Comparison of ENCODE assay signal across 8 mouse cellular contexts in genomic region chr10:121505929-121506328, GRCm38 (mm10). TPM values are rescaled to one million over a fixed set of nuclear protein-coding genes. Genes with fewer than 3 reads are reported as not detected.
A peak's percentile ranks its signal among the peaks of the same experiment; 100 is the strongest.
DNase-seq lines count a peak whose midpoint lies in the region; ATAC-seq and TF ChIP-seq lines count a peak whose summit lies in the region.

No protein-coding gene starts in this region.

- H3K27ac ChIP-seq in gastrocnemius, adult 2 months: peak overlapping the region; percentile 74; the same call in 1 of the 2 replicates
- no peak overlapping the region for H3K27ac ChIP-seq in CH12.LX (ENCODE audit: insufficient read depth, low read depth)
- H3K27ac ChIP-seq in hindbrain, embryonic 12.5 days: peak overlapping the region; percentile 79
- peak overlapping the region; percentile 79 for H3K27ac ChIP-seq in macrophage

- TF ChIP-seq RAD21 in CH12.LX (IDR thresholded peaks at IDR 0.05; ENCODE audit: low read depth, low read length): no peak

- in situ Hi-C loops in CH12.LX (cut with MboI; ENCODE audit: low pct_ligation_motif_present, low pct_unique_long_range_greater_than_20kb, low sequenced_read_pairs): loop anchor here (5.0 kb wide), 1 partner anchor 89 kb away; no protein-coding TSS in a partner anchor

- 62% methylated on average over 7 of the region's 7 CpGs for WGBS in hindbrain, embryonic 12.5 days
- WGBS in macrophage (ENCODE audit: missing documents): 93% methylated on average over 6 of the region's 7 CpGs

- peaks cover 13 to 37% of the 10 kb centered on the region in 2 experiments for H3K4me1 ChIP-seq in CH12.LX (ENCODE audit: control insufficient read depth in 1 of 2, insufficient read depth in 2 of 2)
- H3K4me1 ChIP-seq in hindbrain, embryonic 12.5 days: peaks cover 36% of the 10 kb centered on the region

- no peak for TF ChIP-seq EP300 in CH12.LX (IDR thresholded peaks at IDR 0.05; ENCODE audit: low read length)

- dilution Hi-C loops in CH12.LX (cut with MboI; ENCODE audit: extremely low pct_ligation_motif_present, extremely low pct_unique_long_range_greater_than_20kb, low sequenced_read_pairs): no loop called here

- no peak for DNase-seq in gastrocnemius, adult 2 months
- DNase-seq in gastrocnemius, postnatal 36 days: no peak
- no peak for DNase-seq in CH12.LX (ENCODE audit: extremely low read depth)
- no peak for DNase-seq in ovary, adult 18-20 months (ENCODE audit: low spot score)
- DNase-seq in urinary bladder, postnatal 10 days (ENCODE audit: low spot score): no peak
- DNase-seq in right cerebral cortex, postnatal 36 days (ENCODE audit: low spot score in 2 of 2): no peak

- no peak for TF ChIP-seq CTCF in gastrocnemius, adult 2 months (IDR thresholded peaks at IDR 0.05)
- no peak for TF ChIP-seq CTCF in CH12.LX (conservative IDR thresholded peaks at IDR 0.05 in 1 of 2, IDR thresholded peaks at IDR 0.05 in 1 of 2; ENCODE audit: low read depth in 2 of 2, low read length in 2 of 2)

- no peaks in the 10 kb centered on the region for H3K27me3 ChIP-seq in CH12.LX (replicated peaks)
- H3K27me3 ChIP-seq in hindbrain, embryonic 12.5 days: no peaks in the 10 kb centered on the region

- no peaks in the 10 kb centered on the region for H3K9me3 ChIP-seq in CH12.LX (replicated peaks; ENCODE audit: low read length)
- H3K9me3 ChIP-seq in hindbrain, embryonic 12.5 days (replicated peaks): no peaks in the 10 kb centered on the region

- ATAC-seq in hindbrain, embryonic 12.5 days (ENCODE audit: low FRiP score): no peak

- peak overlapping the region; percentile 76 for H3K4me3 ChIP-seq in gastrocnemius, adult 2 months
- H3K4me3 ChIP-seq in CH12.LX (replicated peaks in 1 of 3; ENCODE audit: low read depth in 2 of 3, low read length in 2 of 3, poor library complexity in 1 of 3): no peak overlapping the region
- no peak overlapping the region for H3K4me3 ChIP-seq in hindbrain, embryonic 12.5 days
- H3K4me3 ChIP-seq in macrophage (ENCODE audit: inconsistent target): no peak overlapping the region

- H3K9ac ChIP-seq in CH12.LX (ENCODE audit: insufficient read depth, low read depth): no peak overlapping the region
- no peak overlapping the region for H3K9ac ChIP-seq in hindbrain, embryonic 12.5 days

- H3K36me3 ChIP-seq in CH12.LX (replicated peaks in 1 of 2; ENCODE audit: control insufficient read depth in 1 of 2, insufficient read depth in 1 of 2, low read length in 1 of 2) (no peaks in the 10 kb centered on the region), macrophage (ENCODE audit: inconsistent target) (no peaks in the 10 kb centered on the region)
- H3K36me3 ChIP-seq in hindbrain, embryonic 12.5 days: no peaks in the 10 kb centered on the region

- H3K79me2 ChIP-seq in CH12.LX (replicated peaks; ENCODE audit: control insufficient read depth, extremely low read depth, insufficient read depth, poor library complexity, severe bottlenecking) (no peaks in the 10 kb centered on the region), macrophage (ENCODE audit: inconsistent target) (no peaks in the 10 kb centered on the region)

- TF ChIP-seq POLR2A in CH12.LX (IDR thresholded peaks at IDR 0.05; ENCODE audit: low read depth, low read length): no peak

- H3K4me2 ChIP-seq in CH12.LX (ENCODE audit: insufficient read depth, low read depth, poor library complexity, severe bottlenecking): no peak overlapping the region
- peak overlapping the region; percentile 52 for H3K4me2 ChIP-seq in hindbrain, embryonic 12.5 days (replicated peaks)

- intact Hi-C loops in gastrocnemius, adult 2 months (cut with DNase I): loop anchor here (2.0 kb wide), 1 partner anchor 29 kb away; the partner anchor contains the start of gene Rassf3
- intact Hi-C loops in gastrocnemius, postnatal 36 days (cut with DNase I): no loop called here

TF ChIP-seq in CH12.LX, 34 proteins besides CTCF, POLR2A, EP300 and RAD21:
- no peak for TF ChIP-seq USF1 (IDR thresholded peaks at IDR 0.05; ENCODE audit: low read depth, low read length)
- TF ChIP-seq ZNF384 (IDR thresholded peaks at IDR 0.05; ENCODE audit: low read depth, low read length): peak; percentile 75

RNA-seq across cellular contexts. Expression of gene Rassf3, which starts 29.8 kb away (rescaled TPM):
- total RNA-seq in gastrocnemius, adult 2 months (2021): 10 to 100 TPM; 29.2 to 47.3 TPM
- 10 to 100 TPM; 38.5 to 41.2 TPM for total RNA-seq in gastrocnemius, postnatal 36 days (2021)
- total RNA-seq in CH12.LX (2012; rRNA removed): 5.7 and 7.3 TPM in 2 replicates
- 4.0 and 4.1 TPM in 2 replicates for total RNA-seq in CH12.LX (2014; rRNA removed)
- polyA plus RNA-seq in CH12.LX (2012; ENCODE audit: insufficient read length, low read depth): 9.0 and 9.9 TPM in 2 replicates
- polyA plus RNA-seq in hindbrain, embryonic 12.5 days (2016; fragmentation: Nextera tagmentation; extraction: Ambion mirVana): 12.7 and 13.4 TPM in 2 replicates
- 100 to 1,000 TPM in 1 of 26 experiments, 10 to 100 TPM in 19, 1 to 10 TPM in 6; 4.9 to 154 (median 18.5) TPM for total RNA-seq in macrophage (2018; cell fraction: chromatin; rRNA removed)
- 10 to 100 TPM; 19.5 to 87.4 (median 38.1) TPM for total RNA-seq in macrophage (2018; cell fraction: cytosol; rRNA removed)
- total RNA-seq in macrophage (2018; cell fraction: nucleus; rRNA removed): 100 to 1,000 TPM in 2 of 26 experiments, 10 to 100 TPM in 24; 14.4 to 130 (median 28.3) TPM
- 38.9 to 52.7 TPM (median 40.3 TPM) in 3 replicates for polyA plus RNA-seq in macrophage (2018)
